Mouse (Mus musculus) neural tube, embryonic 12.5 days (tissue): ENCODE data around the gene Fuca1. TPM values are rescaled to one million over a fixed set of nuclear protein-coding genes. Genes with fewer than 3 reads are reported as not detected.
A peak's percentile ranks its signal among the peaks of the same experiment; 100 is the strongest.

Experiments used
- ATAC-seq: fragments of 200-750 bp; cut with Nextera tagmentation; 2 replicates; pipeline ENCODE4 v1.8.0; 2017; ENCODE audit warnings: low read depth, mild to moderate bottlenecking, moderate TSS enrichment, moderate library complexity; ENCODE audit not compliant: low FRiP score
- H3K27ac ChIP-seq: fragments of 300-500 bp; sonication (generic); 2 replicates; pipeline ENCODE4 v1.5.1; 2016
- H3K27me3 ChIP-seq: fragments of 300-500 bp; sonication (generic); replicated peaks from 2 replicates; pipeline ENCODE4 v1.6.1; 2016; ENCODE audit warnings: mild to moderate bottlenecking
- H3K36me3 ChIP-seq: fragments of 300-500 bp; sonication (generic); 2 replicates; pipeline ENCODE4 v1.6.1; 2016; ENCODE audit warnings: mild to moderate bottlenecking
- H3K4me1 ChIP-seq: fragments of 300-500 bp; sonication (generic); 2 replicates; pipeline ENCODE4 v1.6.1; 2016
- H3K4me2 ChIP-seq: fragments of 300-500 bp; sonication (generic); replicated peaks from 2 replicates; pipeline ENCODE4 v1.6.1; 2016; ENCODE audit warnings: mild to moderate bottlenecking
- H3K4me3 ChIP-seq: fragments of 300-500 bp; sonication (generic); 2 replicates; pipeline ENCODE4 v1.5.1; 2016
- H3K9ac ChIP-seq: fragments of 300-500 bp; sonication (generic); 2 replicates; pipeline ENCODE4 v1.6.1; 2016; ENCODE audit warnings: mild to moderate bottlenecking
- H3K9me3 ChIP-seq: fragments of 300-500 bp; sonication (generic); 2 replicates; pipeline ENCODE4 v1.6.1; 2016; ENCODE audit warnings: mild to moderate bottlenecking
- WGBS: fragments of 180-500 bp; shearing (Covaris S2); methylation state at CpG from one replicate; pipeline ENCODE4 v1.1.7; 2016; 5-methylcytosine and 5-hydroxymethylcytosine counted together
- polyA plus RNA-seq: library from polyadenylated mRNA; unstranded; fragments of >200 nt; fragmentation: Nextera tagmentation; extraction: Ambion mirVana; gene quantifications from 2 replicates; pipeline ENCODE4 v1.2.1, GENCODE M21; 2016

Fuca1 gene
- polyA plus RNA-seq, result 48.2 and 53.6 TPM in 2 replicates

DNA sequence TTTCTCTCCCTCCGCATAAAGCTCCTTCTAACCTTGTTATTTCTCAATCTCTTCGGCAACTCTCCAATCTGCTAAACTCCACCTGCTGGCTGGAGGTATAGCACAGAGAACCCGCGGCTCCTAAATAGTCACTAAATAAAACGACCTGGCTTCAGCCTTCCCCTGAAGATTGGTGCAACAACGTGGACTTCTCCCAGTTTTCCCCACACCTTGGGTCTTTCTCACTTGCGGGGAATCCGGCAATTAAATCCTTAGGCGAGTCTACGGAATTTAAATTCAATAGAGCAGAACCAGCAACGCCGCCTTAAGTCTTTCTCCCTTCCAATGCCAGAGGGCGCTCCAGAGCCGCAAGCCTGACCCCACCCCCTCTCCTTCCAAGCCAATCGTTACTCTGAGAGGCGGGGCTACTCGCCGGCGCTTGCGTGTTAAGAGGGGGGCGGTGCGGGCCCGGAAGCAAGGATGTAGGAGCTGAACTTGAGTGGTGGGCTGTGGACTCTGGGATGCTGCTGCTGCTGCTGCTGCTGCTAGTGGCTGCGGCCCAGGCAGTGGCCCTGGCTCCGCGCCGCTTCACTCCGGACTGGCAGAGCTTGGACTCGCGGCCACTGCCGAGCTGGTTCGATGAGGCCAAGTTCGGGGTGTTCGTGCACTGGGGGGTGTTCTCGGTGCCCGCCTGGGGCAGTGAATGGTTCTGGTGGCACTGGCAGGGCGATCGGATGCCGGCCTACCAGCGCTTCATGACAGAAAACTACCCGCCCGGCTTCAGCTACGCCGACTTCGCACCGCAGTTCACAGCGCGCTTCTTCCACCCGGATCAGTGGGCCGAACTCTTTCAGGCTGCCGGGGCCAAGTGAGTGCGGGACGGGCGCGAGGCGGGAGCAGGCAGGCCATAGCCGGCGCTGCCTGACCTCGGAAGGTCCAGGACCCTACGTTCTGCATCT, at the start of gene Fuca1:
Gene Fuca1 (plus strand): TSS at position 432 of the 938 bp plus-strand sequence.
- H3K9ac ChIP-seq, result peak within 1 kb of the TSS; percentile 74
- peaks cover 2% of the 10 kb centered on the region; the same call in 1 of the 2 replicates for H3K36me3 ChIP-seq
- H3K27ac ChIP-seq, result peak within 1 kb of the TSS; percentile 39; the same call in 1 of the 2 replicates
- ATAC-seq, result peak; percentile 98
- H3K9me3 ChIP-seq, result no peaks in the 10 kb centered on the region
- peak within 1 kb of the TSS; percentile 92 for H3K4me2 ChIP-seq
- H3K4me3 ChIP-seq, result peak within 1 kb of the TSS; percentile 79
- no peaks in the 10 kb centered on the region for H3K27me3 ChIP-seq
- WGBS, result 2% methylated on average over 60 of the region's 60 CpGs
- peaks cover 10% of the 10 kb centered on the region for H3K4me1 ChIP-seq

- ATAC-seq, result no peak
- H3K9me3 ChIP-seq, result no peaks in the 10 kb centered on the region
- 49% methylated on average over 3 of the region's 3 CpGs for WGBS
- no peaks in the 10 kb centered on the region for H3K27me3 ChIP-seq
- H3K36me3 ChIP-seq, result peaks cover 11% of the 10 kb centered on the region
- no peak overlapping the region for H3K27ac ChIP-seq
- H3K4me1 ChIP-seq, result peaks cover 49% of the 10 kb centered on the region
- peak overlapping the region; percentile 79 for H3K4me2 ChIP-seq
- peak overlapping the region; percentile 72 for H3K4me3 ChIP-seq
- H3K9ac ChIP-seq, result peak overlapping the region; percentile 89
Observed at GRCm38 (mm10) chr4:135872015-135872414, 48.5 kb upstream of the Fuca1 start.

- peaks cover 50% of the 10 kb centered on the region for H3K4me1 ChIP-seq
- no peaks in the 10 kb centered on the region for H3K27me3 ChIP-seq
- H3K4me2 ChIP-seq, result peak overlapping the region; percentile 79
- ATAC-seq, result no peak
- H3K9ac ChIP-seq, result peak overlapping the region; percentile 89
- peaks cover 11% of the 10 kb centered on the region for H3K36me3 ChIP-seq
- peak overlapping the region; percentile 98 for H3K27ac ChIP-seq
- no peaks in the 10 kb centered on the region for H3K9me3 ChIP-seq
- peak overlapping the region; percentile 72 for H3K4me3 ChIP-seq
- WGBS, result 13% methylated on average over 17 of the region's 17 CpGs
Observed at GRCm38 (mm10) chr4:135872589-135873391, 47.7 kb upstream of the Fuca1 start.

GRCm38 (mm10) chr4:135873526-135874202, 46.9 kb upstream of the Fuca1 start, which contains the start of gene Pnrc2:
Gene Pnrc2, minus strand, starts transcription at chr4:135873850.
- Histone ChIP-seq H3K36me3 (peaks cover 11% of the 10 kb centered on the region), H3K9ac (peak within 1 kb of the TSS; percentile 89), H3K4me3 (peak within 1 kb of the TSS; percentile 72), H3K27me3 (no peaks in the 10 kb centered on the region), H3K4me2 (peak within 1 kb of the TSS; percentile 79), H3K27ac (peak within 1 kb of the TSS; percentile 98), H3K4me1 (peaks cover 50% of the 10 kb centered on the region), H3K9me3 (no peaks in the 10 kb centered on the region)
- ATAC-seq, result peak; percentile 93
- WGBS, result under 1% methylated on average over 59 of the region's 60 CpGs

- WGBS, result 81% methylated on average over 10 of the region's 10 CpGs
Observed at GRCm38 (mm10) chr4:135874564-135875535, 45.7 kb upstream of the Fuca1 start.

DNA sequence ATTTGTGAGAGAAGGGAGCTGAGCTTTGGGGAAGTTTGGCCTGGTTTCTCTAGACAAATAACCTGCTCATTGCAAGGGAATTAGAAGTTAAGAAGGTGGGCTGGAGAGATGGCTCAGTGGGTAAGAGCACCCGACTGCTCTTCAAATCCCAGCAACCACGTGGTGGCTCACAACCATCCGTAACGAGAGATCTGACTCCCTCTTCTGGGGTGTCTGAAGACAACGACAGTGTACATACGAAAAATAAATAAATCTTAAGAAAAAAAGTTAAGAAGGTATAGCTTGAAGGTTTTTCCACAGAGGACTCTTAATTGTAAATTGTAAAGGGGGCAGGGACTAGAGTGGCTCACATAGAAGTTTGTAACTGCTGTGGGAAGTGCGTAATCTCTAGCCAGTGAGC, 45.0 kb upstream of the Fuca1 start:
- H3K4me2 ChIP-seq, result peak overlapping the region; percentile 52; the same call in 1 of the 2 replicates
- H3K36me3 ChIP-seq, result peaks cover 11% of the 10 kb centered on the region
- no peak for ATAC-seq
- peaks cover 47% of the 10 kb centered on the region for H3K4me1 ChIP-seq
- H3K27ac ChIP-seq, result no peak overlapping the region
- WGBS, result 35% methylated on average over 7 of the region's 7 CpGs
- no peak overlapping the region for H3K4me3 ChIP-seq
- no peaks in the 10 kb centered on the region for H3K27me3 ChIP-seq
- H3K9me3 ChIP-seq, result no peaks in the 10 kb centered on the region
- H3K9ac ChIP-seq, result no peak overlapping the region

More at GRCm38 (mm10) chr4:135874564-135875535, 45.7 kb upstream of the Fuca1 start:
- ATAC-seq, result no peak
- Histone ChIP-seq H3K36me3 (peaks cover 11% of the 10 kb centered on the region), H3K9me3 (no peaks in the 10 kb centered on the region), H3K4me2 (peak overlapping the region; percentile 79; the same call in 1 of the 2 replicates), H3K4me3 (no peak overlapping the region), H3K4me1 (peaks cover 50% of the 10 kb centered on the region), H3K9ac (peak overlapping the region; percentile 57; the same call in 1 of the 2 replicates), H3K27me3 (no peaks in the 10 kb centered on the region), H3K27ac (no peak overlapping the region; the same call in 1 of the 2 replicates)

GRCm38 (mm10) chr4:135875991-135876582, 44.4 kb upstream of the Fuca1 start:
- H3K4me2 ChIP-seq, result peak overlapping the region; percentile 52
- H3K4me3 ChIP-seq, result no peak overlapping the region
- H3K27ac ChIP-seq, result no peak overlapping the region
- 0 out of 2 replicates have a peak overlapping the region, but pooled peaks have one; percentile 19 for H3K9ac ChIP-seq
- peaks cover 45% of the 10 kb centered on the region for H3K4me1 ChIP-seq
- no peak for ATAC-seq
- WGBS, result 3% methylated on average over 9 of the region's 9 CpGs
- peaks cover 11% of the 10 kb centered on the region for H3K36me3 ChIP-seq
- no peaks in the 10 kb centered on the region for H3K27me3 ChIP-seq
- no peaks in the 10 kb centered on the region for H3K9me3 ChIP-seq

GRCm38 (mm10) chr4:135876583-135877020, 43.9 kb upstream of the Fuca1 start:
- 2% methylated on average over 16 of the region's 16 CpGs for WGBS
- Histone ChIP-seq H3K4me2 (peak overlapping the region; percentile 52), H3K36me3 (peaks cover 8% of the 10 kb centered on the region), H3K27ac (no peak overlapping the region), H3K27me3 (no peaks in the 10 kb centered on the region), H3K4me3 (no peak overlapping the region), H3K9ac (0 out of 2 replicates have a peak overlapping the region, but pooled peaks have one; percentile 19), H3K4me1 (peaks cover 42% of the 10 kb centered on the region), H3K9me3 (no peaks in the 10 kb centered on the region)
- ATAC-seq, result no peak

DNA sequence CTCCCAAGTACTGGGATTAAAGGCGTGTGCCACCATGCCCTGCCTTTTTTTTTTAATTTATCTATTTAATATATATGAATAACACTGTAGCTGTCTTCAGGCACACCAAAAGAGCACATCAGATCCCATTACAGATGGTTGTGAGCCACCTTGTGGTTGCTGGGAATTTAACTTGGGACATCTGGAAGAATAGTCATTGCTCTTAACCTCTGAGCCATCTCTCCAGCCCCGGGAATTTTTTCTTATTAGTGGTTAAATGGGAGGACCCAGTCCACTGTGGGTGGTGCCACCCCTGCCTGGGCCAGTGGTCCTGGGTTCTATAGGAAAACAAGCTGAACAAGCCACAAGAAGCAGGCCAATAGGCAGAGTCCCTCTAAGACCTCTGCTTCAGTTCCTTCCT, 42.8 kb upstream of the Fuca1 start:
- Histone ChIP-seq H3K36me3 (no peaks in the 10 kb centered on the region), H3K4me3 (no peak overlapping the region), H3K4me1 (peaks cover 31% of the 10 kb centered on the region), H3K9ac (no peak overlapping the region), H3K27ac (no peak overlapping the region), H3K27me3 (no peaks in the 10 kb centered on the region), H3K9me3 (no peaks in the 10 kb centered on the region), H3K4me2 (no peak overlapping the region)
- WGBS, result 64% methylated on average over 2 of the region's 2 CpGs
- no peak for ATAC-seq

GRCm38 (mm10) chr4:135879021-135879420, 41.5 kb upstream of the Fuca1 start:
- Histone ChIP-seq H3K9ac (no peak overlapping the region), H3K4me1 (peaks cover 29% of the 10 kb centered on the region), H3K36me3 (no peaks in the 10 kb centered on the region), H3K4me3 (no peak overlapping the region), H3K9me3 (no peaks in the 10 kb centered on the region), H3K4me2 (no peak overlapping the region), H3K27me3 (no peaks in the 10 kb centered on the region), H3K27ac (no peak overlapping the region)
- WGBS, result 75% methylated on average over 6 of the region's 6 CpGs
- ATAC-seq, result no peak
